Mouse (Mus musculus): Measurements from ENCODE around the gene Gsta2. TPM values are rescaled to one million over a fixed set of nuclear protein-coding genes. Genes with fewer than 3 reads are reported as not detected.
"Not testable (repeated sequence)": the region's sequence is repeated elsewhere in the genome, so short reads cannot be mapped to it uniquely, and the experiment has no call there.

Gsta2 gene
- polyA plus RNA-seq, 1 experiment from 2014 or later = not detected

DNA sequence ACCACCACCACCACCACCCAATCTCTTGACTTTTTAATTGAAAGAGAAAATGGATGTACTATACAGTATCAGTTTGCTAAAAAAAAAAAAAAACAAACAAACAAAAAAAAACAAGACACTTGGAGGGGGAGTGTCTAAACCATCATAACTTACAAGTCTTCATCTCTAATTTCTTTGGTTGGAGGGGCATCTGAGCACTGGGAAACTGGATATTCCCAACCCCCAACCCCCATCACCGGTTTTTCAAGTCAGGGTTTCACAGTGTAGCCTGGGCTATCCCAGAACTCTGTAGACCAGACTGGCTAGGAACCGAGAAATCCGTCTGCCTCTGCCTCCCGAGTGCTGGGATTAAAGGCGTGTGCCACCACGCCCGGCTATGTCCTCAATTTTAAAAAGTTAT, 14.2 kb upstream of the Gsta2 start:
- Histone ChIP-seq H3K4me2 (ENCODE audit: low read length) (no peak overlapping the region), H3K4me1 (ENCODE audit: control insufficient read depth, insufficient read depth, low read depth, low read length) (no peaks in the 10 kb centered on the region), H3K9me3 (ENCODE audit: control insufficient read depth, low read length) (no peaks in the 10 kb centered on the region), H3K27me3 (replicated peaks; ENCODE audit: control insufficient read depth, insufficient read depth, low read length) (no peaks in the 10 kb centered on the region), H3K4me3 (ENCODE audit: low read length) (no peak overlapping the region), H3K9ac (ENCODE audit: low read depth, low read length) (no peak overlapping the region), H3K27ac (ENCODE audit: low read depth, low read length) (no peak overlapping the region), H3K36me3 (ENCODE audit: control insufficient read depth, insufficient read depth, low read length) (no peaks in the 10 kb centered on the region)
- no peak for ATAC-seq
- WGBS = 94% methylated on average over 7 of the region's 7 CpGs

DNA sequence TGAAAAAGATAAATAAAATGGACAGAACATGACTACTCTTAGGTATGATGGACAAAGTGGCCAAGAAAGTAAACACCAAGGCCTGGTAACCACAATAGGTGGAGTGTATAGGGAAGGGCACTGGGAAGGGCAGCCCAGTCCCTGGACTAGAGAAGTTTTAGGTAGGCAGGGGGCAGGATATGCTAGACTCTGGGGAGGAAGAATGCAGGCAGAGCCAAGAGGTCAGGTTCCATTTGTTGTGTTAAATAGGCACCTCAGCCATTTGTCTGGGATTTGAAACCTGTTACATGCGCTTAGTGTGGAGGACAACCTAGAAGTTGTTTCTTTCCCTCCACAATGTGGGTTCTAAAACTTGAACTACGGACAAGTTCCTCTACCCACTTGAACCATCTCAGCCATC, 13.8 kb upstream of the Gsta2 start:
- Histone ChIP-seq H3K4me2 (ENCODE audit: low read length) (no peak overlapping the region), H3K27ac (ENCODE audit: low read depth, low read length) (no peak overlapping the region), H3K27me3 (replicated peaks; ENCODE audit: control insufficient read depth, insufficient read depth, low read length) (no peaks in the 10 kb centered on the region), H3K9ac (ENCODE audit: low read depth, low read length) (no peak overlapping the region), H3K4me3 (ENCODE audit: low read length) (no peak overlapping the region), H3K9me3 (ENCODE audit: control insufficient read depth, low read length) (no peaks in the 10 kb centered on the region), H3K4me1 (ENCODE audit: control insufficient read depth, insufficient read depth, low read depth, low read length) (no peaks in the 10 kb centered on the region), H3K36me3 (ENCODE audit: control insufficient read depth, insufficient read depth, low read length) (no peaks in the 10 kb centered on the region)
- 93% methylated on average over 2 of the region's 2 CpGs for WGBS
- ATAC-seq = no peak

DNA sequence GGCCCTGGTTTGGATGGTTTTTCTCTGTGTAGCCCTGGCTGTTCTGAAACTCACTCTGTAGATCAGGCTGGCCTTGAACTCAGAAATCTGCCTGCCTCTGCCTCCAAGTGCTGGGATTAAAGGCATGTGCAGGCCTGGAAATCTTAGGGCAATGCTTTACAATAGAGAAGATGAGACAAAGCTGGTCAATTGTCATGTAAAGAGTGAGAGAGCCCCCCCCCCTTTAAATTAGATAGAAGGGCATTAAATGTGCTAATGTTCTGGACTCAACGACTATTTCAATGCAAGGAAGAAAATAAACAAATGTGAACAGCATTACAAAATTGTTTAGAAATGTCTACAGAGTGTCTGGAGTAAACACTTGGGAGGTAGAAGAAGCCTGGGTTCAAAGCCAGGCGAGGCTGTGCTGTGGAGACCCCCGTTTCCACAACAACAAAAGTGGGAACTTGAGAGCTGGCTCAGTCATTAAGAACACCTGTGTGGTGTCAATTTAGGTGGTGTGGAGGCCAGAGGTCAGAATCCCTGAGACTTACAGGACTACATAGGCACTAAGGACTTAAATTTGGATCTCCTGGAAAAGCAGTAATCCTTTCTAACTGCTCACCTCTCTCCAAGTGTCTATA, 13.2 kb upstream of the Gsta2 start:
- no peaks in the 10 kb centered on the region for H3K27me3 ChIP-seq (replicated peaks; ENCODE audit: control insufficient read depth, insufficient read depth, low read length)
- no peaks in the 10 kb centered on the region for H3K9me3 ChIP-seq (ENCODE audit: control insufficient read depth, low read length)
- H3K36me3 ChIP-seq (ENCODE audit: control insufficient read depth, insufficient read depth, low read length) = no peaks in the 10 kb centered on the region
- H3K9ac ChIP-seq (ENCODE audit: low read depth, low read length) = no peak overlapping the region
- H3K4me2 ChIP-seq (ENCODE audit: low read length) = no peak overlapping the region
- WGBS = 90% methylated on average over 3 of the region's 3 CpGs
- H3K4me1 ChIP-seq (ENCODE audit: control insufficient read depth, insufficient read depth, low read depth, low read length) = no peaks in the 10 kb centered on the region
- H3K4me3 ChIP-seq (ENCODE audit: low read length) = no peak overlapping the region
- no peak for ATAC-seq
- no peak overlapping the region for H3K27ac ChIP-seq (ENCODE audit: low read depth, low read length)

DNA sequence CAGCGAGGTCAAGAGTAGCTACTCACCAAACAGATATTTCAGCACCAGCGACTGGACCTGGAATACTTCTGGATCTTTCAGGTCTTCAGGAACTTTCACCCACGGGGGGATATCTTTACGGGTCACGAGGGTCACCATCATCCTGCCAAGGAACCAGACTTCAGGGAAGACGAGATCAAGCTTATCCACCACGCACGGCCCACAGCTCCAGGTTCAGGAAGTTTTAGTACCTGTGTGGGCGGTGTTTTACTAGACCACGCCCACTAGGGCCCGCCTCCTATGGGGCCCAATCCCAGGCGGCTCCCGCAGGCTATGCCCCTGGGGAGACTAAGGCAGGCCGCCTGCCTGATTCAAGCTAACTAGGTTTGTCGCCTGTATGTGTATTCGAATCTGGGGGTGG, 12.4 kb upstream of the Gsta2 start, which contains the start of gene Dppa5a:
Dppa5a (minus strand) TSS at position 219 of the 400 bp plus-strand sequence.
- H3K4me2 ChIP-seq (ENCODE audit: low read length); H3K4me1 ChIP-seq (ENCODE audit: control insufficient read depth, insufficient read depth, low read depth, low read length); H3K4me3 ChIP-seq (ENCODE audit: low read length); H3K27ac ChIP-seq (ENCODE audit: low read depth, low read length); H3K36me3 ChIP-seq (ENCODE audit: control insufficient read depth, insufficient read depth, low read length); ATAC-seq; H3K27me3 ChIP-seq (replicated peaks; ENCODE audit: control insufficient read depth, insufficient read depth, low read length); H3K9me3 ChIP-seq (ENCODE audit: control insufficient read depth, low read length); H3K9ac ChIP-seq (ENCODE audit: low read depth, low read length): not testable (repeated sequence)
- WGBS = 93% methylated on average over 16 of the region's 16 CpGs

DNA sequence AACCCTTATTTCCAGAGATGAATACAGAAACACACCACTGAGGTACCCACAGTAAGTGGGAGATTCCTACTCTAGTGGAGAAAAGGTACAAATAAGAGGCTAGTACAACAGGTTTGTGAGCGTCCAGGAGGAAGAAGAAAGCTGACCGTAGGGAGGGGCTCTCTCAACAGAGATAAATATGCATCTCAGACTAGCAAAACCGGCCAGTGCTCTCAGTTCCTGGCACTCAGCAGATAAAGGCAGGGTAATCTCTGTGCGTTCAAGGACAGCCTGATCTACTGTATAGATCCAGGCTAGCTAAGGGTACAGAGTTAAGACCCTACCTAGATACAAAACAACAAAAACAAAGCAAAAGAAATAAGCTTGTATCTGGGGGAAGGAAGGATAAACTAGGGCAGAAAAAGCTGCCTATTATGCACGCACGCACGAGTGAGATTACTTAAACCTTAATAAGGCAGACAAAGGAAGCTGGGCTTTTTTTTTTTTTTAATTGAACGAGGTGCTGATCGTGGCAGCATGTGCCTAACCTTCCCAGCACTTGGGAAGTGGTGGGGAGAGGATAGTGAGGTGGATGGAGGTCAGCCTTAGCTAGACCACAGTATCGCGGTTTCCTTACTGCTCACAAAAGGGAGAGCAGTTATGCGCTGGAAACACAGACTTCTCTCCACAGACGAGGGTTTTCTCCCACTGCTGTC, 10.4 kb upstream of the Gsta2 start:
- Histone ChIP-seq H3K9ac (ENCODE audit: low read depth, low read length) (no peak overlapping the region), H3K4me2 (ENCODE audit: low read length) (no peak overlapping the region), H3K4me3 (ENCODE audit: low read length) (no peak overlapping the region), H3K36me3 (ENCODE audit: control insufficient read depth, insufficient read depth, low read length) (no peaks in the 10 kb centered on the region), H3K27me3 (replicated peaks; ENCODE audit: control insufficient read depth, insufficient read depth, low read length) (no peaks in the 10 kb centered on the region), H3K27ac (ENCODE audit: low read depth, low read length) (no peak overlapping the region), H3K9me3 (ENCODE audit: control insufficient read depth, low read length) (no peaks in the 10 kb centered on the region), H3K4me1 (ENCODE audit: control insufficient read depth, insufficient read depth, low read depth, low read length) (no peaks in the 10 kb centered on the region)
- 79% methylated on average over 13 of the region's 13 CpGs for WGBS
- ATAC-seq = no peak

DNA sequence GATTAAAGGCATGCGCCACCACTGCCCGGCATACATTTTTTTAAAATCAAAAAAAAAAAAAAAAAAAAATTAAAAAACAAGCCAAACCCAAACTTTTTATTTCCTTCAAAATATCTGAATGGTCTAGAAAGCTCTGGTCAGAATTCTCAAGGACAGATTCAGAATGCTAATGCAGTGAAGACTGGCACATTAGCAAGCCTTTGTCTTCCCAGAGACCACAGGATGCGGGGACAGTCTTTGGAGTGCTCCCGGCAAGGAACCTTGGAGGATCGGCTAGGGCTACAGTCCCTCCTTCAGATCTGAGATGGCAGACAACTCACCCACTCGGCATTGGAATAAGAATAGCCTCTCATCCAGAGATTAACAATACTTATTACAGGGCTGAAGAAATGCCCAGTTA, 9.1 kb upstream of the Gsta2 start:
- no peaks in the 10 kb centered on the region for H3K27me3 ChIP-seq (replicated peaks; ENCODE audit: control insufficient read depth, insufficient read depth, low read length)
- no peaks in the 10 kb centered on the region for H3K9me3 ChIP-seq (ENCODE audit: control insufficient read depth, low read length)
- H3K36me3 ChIP-seq (ENCODE audit: control insufficient read depth, insufficient read depth, low read length) = no peaks in the 10 kb centered on the region
- H3K4me3 ChIP-seq (ENCODE audit: low read length) = no peak overlapping the region
- 89% methylated on average over 6 of the region's 6 CpGs for WGBS
- no peaks in the 10 kb centered on the region for H3K4me1 ChIP-seq (ENCODE audit: control insufficient read depth, insufficient read depth, low read depth, low read length)
- no peak overlapping the region for H3K27ac ChIP-seq (ENCODE audit: low read depth, low read length)
- H3K9ac ChIP-seq (ENCODE audit: low read depth, low read length) = no peak overlapping the region
- ATAC-seq = no peak
- no peak overlapping the region for H3K4me2 ChIP-seq (ENCODE audit: low read length)

DNA sequence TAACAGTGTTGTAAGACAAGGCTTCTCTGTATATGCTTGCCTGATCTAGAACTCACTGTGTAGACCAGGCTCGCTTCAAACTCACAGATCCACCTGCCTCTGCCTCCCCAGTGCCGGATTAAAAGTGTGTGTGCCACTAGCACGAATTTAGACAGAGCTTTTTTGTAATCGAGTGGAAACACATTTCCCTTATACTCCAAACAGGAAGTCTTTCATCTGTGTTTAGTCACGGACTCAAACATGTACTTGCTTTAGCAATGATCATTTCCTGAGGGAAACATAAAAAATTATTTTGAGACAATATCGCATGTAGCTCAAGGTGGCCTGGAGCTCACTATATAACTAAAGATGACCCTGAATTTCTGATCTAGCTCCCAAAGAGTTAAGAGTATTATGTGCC, 7.8 kb upstream of the Gsta2 start:
- no peak overlapping the region for H3K4me3 ChIP-seq (ENCODE audit: low read length)
- WGBS = 79% methylated on average over 6 of the region's 6 CpGs
- no peak for ATAC-seq
- no peak overlapping the region for H3K27ac ChIP-seq (ENCODE audit: low read depth, low read length)
- no peaks in the 10 kb centered on the region for H3K9me3 ChIP-seq (ENCODE audit: control insufficient read depth, low read length)
- H3K36me3 ChIP-seq (ENCODE audit: control insufficient read depth, insufficient read depth, low read length) = no peaks in the 10 kb centered on the region
- H3K4me1 ChIP-seq (ENCODE audit: control insufficient read depth, insufficient read depth, low read depth, low read length) = no peaks in the 10 kb centered on the region
- H3K9ac ChIP-seq (ENCODE audit: low read depth, low read length) = no peak overlapping the region
- no peaks in the 10 kb centered on the region for H3K27me3 ChIP-seq (replicated peaks; ENCODE audit: control insufficient read depth, insufficient read depth, low read length)
- no peak overlapping the region for H3K4me2 ChIP-seq (ENCODE audit: low read length)

DNA sequence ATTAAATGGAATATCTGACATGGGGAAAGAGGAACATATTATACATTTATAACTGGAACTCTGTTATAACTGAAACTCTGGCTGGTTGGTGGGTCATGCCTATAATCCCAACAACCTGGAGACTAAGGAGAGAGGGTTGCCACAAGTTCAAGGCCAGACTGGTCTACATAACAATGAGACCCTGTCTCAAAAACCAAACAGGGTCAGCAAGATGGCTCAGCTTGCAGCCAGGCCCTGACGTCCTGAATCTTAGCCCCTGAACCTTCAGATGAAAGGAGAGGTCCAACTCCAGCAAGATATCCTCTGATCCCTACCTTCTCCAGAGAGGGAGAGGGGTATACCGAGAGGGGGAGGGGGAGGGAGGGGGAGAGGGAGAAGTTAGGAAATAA, 4.9 kb upstream of the Gsta2 start:
- H3K36me3 ChIP-seq (ENCODE audit: control insufficient read depth, insufficient read depth, low read length) = no peaks in the 10 kb centered on the region
- WGBS = 34% methylated on average over 2 of the region's 2 CpGs
- no peak for ATAC-seq
- H3K9ac ChIP-seq (ENCODE audit: low read depth, low read length) = no peak overlapping the region
- no peak overlapping the region for H3K4me3 ChIP-seq (ENCODE audit: low read length)
- no peaks in the 10 kb centered on the region for H3K4me1 ChIP-seq (ENCODE audit: control insufficient read depth, insufficient read depth, low read depth, low read length)
- H3K9me3 ChIP-seq (ENCODE audit: control insufficient read depth, low read length) = no peaks in the 10 kb centered on the region
- H3K27ac ChIP-seq (ENCODE audit: low read depth, low read length) = no peak overlapping the region
- no peak overlapping the region for H3K4me2 ChIP-seq (ENCODE audit: low read length)
- no peaks in the 10 kb centered on the region for H3K27me3 ChIP-seq (replicated peaks; ENCODE audit: control insufficient read depth, insufficient read depth, low read length)

DNA sequence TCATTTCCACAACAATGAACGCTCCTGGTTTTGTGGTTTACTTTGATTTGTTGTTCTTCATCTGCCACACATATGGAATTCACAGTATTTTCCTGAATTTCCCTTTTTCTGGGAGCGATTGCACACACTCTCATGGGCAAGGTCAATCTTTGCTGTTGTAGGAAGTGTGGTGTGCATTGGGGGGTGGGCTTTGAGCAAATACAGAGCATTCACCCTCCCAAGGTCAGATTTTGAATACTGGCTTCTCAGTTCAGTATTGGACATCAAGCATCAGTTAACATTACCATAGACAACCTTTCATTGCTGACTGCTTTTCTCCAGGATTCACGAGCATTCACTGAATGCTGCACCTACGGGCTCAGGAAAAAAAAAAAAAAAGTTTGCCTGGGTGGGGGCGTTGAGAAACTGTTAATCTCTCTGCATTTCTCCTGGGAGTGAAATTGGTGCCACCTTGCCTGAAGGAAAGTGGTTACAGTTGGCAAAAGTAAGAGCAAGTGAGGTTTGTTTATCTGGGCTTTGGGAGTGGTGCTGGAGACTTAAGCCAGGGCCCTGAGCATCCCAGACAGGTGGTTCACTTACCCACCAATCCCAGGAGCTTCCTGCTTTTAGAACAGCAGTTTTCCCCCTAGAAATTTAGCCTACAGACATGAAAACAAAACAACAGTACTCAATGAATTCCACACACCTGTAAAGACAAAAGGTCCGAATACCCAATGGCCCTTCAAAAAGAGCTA, 4.3 kb upstream of the Gsta2 start:
- Histone ChIP-seq H3K27me3 (replicated peaks; ENCODE audit: control insufficient read depth, insufficient read depth, low read length) (no peaks in the 10 kb centered on the region), H3K4me2 (ENCODE audit: low read length) (no peak overlapping the region), H3K4me1 (ENCODE audit: control insufficient read depth, insufficient read depth, low read depth, low read length) (no peaks in the 10 kb centered on the region), H3K4me3 (ENCODE audit: low read length) (no peak overlapping the region), H3K9ac (ENCODE audit: low read depth, low read length) (no peak overlapping the region), H3K36me3 (ENCODE audit: control insufficient read depth, insufficient read depth, low read length) (no peaks in the 10 kb centered on the region), H3K27ac (ENCODE audit: low read depth, low read length) (no peak overlapping the region), H3K9me3 (ENCODE audit: control insufficient read depth, low read length) (no peaks in the 10 kb centered on the region)
- WGBS = 85% methylated on average over 6 of the region's 6 CpGs
- no peak for ATAC-seq

Measured in hindbrain, embryonic 16.5 days (tissue).